Mouse (Mus musculus) CD4-positive, CD25-positive, alpha-beta regulatory T cell, adult 2 months (primary cell): Measurements from ENCODE around the gene Pnpla2.
"Not testable (repeated sequence)": the region's sequence is repeated elsewhere in the genome, so short reads cannot be mapped to it uniquely, and the experiment has no call there.

Experiments
- DNase-seq: peaks from one replicate; pipeline ENCODE4 v3.0.0-alpha.2; 2012; ENCODE audit warnings: low read depth, low spot score

The Pnpla2 gene

GRCm38 (mm10) chr7:141454967-141455551 lies at the start of gene Pnpla2:
TSS of gene Pnpla2 (plus strand) at chr7:141455198.
- peak; percentile 97 for DNase-seq

DNA sequence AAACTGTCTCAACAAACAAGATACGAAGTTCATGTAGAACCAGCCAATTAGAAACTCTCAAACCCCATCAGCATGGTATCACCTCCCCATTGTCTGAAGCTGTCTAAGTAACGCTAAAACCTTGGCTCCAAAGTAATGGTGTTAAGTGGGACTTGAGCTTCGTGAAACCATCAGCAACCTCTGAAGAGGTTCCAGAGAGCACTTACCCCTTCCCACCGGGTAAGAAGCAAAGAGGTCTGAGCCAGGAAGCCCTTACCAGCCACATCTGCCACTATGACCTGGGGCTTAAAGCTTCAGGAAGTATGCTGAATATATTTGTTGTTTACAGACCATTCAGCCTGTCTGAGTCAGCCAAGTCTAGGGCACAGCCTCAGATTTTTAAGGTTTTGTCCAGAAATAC lies 49.5 kb upstream of the Pnpla2 start:
- DNase-seq: no peak

GRCm38 (mm10) chr7:141407670-141408069 lies 47.3 kb upstream of the Pnpla2 start:
- not testable (repeated sequence) for DNase-seq

DNA sequence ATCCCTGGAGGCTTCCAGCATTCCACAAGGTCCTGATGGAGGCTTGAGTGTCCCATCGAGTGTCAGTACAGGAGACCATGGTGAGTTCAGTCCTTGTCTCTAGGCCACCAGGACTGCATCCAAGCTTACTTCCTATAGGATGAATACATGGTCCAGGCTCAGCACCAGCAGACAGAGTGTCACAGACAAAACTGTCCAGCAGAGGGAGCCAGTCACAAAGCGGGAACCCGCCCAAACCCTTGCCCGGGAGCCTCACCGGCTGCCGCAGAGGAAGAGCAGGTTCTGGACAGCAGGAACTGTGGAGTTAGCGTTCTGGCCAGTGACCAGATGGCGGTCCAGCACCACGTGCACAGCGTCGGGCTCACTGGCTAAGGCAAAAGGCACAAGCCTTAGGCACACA lies 46.2 kb upstream of the Pnpla2 start:
- peak; percentile 88 for DNase-seq

DNA sequence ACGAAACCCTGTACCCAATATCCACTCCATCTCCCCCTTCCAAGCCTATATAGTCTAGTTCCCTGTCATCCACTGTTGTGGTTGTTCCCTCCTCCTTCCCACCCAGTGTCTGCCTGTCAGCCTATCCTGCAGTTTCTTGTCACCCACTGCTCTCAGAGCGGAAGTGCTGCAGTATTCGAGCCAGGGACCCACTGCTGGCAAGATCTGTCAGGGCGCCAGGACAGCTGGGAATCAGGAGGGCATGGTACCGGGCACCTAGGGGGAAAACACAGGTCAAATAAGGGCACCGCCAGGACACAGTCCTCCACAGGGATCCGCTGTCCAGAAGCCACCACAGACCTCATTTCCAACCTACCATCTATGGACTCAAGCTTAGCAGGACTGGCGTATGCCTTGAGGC lies 44.4 kb upstream of the Pnpla2 start:
- DNase-seq: no peak

DNA sequence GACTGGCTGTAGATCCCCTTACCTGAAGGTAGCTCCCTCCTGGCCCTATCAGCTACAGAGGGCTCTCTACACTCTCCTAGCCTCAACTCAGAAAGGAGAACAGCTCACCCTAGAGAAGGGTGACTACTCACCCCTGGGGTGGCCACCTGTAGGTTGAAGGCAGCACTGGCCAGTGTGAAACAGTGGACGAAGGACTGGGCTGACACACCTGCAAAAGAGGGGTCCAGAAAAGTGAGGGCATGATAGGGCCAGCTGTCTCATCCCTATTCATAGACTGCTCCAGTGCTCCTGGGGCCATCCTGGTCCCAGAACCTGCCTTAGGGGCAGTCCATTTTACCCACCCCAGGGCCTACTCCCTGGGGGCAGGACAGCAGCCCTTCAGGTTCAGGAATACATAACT lies 43.3 kb upstream of the Pnpla2 start:
- no peak for DNase-seq

GRCm38 (mm10) chr7:141413331-141413730 lies 41.7 kb upstream of the Pnpla2 start:
- no peak for DNase-seq

- DNase-seq: peak; percentile 100
These were observed 41.0 kb upstream of the Pnpla2 start, which contains the start of gene Gatd1 for GRCm38 (mm10) chr7:141413809-141414584. TSS of gene Gatd1 (minus strand) at chr7:141414136.

- DNase-seq: no peak
These were observed 38.7 kb upstream of the Pnpla2 start for GRCm38 (mm10) chr7:141416144-141416841.

GRCm38 (mm10) chr7:141417731-141418681 lies 37.0 kb upstream of the Pnpla2 start:
- no peak for DNase-seq

- DNase-seq: no peak
These were observed 36.0 kb upstream of the Pnpla2 start for GRCm38 (mm10) chr7:141418970-141419369.

- no peak for DNase-seq
These were observed 34.8 kb upstream of the Pnpla2 start for GRCm38 (mm10) chr7:141420030-141420702.

GRCm38 (mm10) chr7:141423811-141424210 lies 31.2 kb upstream of the Pnpla2 start:
- DNase-seq: no peak

GRCm38 (mm10) chr7:141426948-141427730 lies 27.9 kb upstream of the Pnpla2 start:
- DNase-seq: no peak

- no peak for DNase-seq
These were observed 26.3 kb upstream of the Pnpla2 start for GRCm38 (mm10) chr7:141428701-141429100.

DNA sequence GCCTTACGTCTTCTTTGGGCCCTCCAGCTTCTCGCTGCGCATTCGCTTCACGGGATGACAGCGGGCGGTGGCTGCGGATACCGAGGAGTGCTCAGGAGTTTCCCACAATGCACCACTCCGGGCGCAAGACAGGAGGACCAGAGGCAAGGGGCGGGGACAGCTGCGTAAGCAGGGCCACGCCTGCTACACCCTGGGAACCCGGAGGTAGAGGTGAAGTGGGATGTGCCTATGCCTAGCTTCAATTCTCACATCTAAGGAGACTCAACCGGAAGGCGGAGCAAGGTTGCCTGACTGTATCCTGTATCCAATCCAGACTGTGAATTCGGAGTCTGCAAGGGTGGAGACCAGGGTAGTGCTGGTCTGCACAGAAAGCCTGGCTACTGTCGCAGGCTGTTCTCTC lies 25.7 kb upstream of the Pnpla2 start, which contains the start of gene Cend1:
TSS of gene Cend1 (minus strand) at position 182 of the 400 bp plus-strand sequence.
- DNase-seq: peak; percentile 59

GRCm38 (mm10) chr7:141429840-141430584 lies 25.0 kb upstream of the Pnpla2 start:
- no peak for DNase-seq

DNA sequence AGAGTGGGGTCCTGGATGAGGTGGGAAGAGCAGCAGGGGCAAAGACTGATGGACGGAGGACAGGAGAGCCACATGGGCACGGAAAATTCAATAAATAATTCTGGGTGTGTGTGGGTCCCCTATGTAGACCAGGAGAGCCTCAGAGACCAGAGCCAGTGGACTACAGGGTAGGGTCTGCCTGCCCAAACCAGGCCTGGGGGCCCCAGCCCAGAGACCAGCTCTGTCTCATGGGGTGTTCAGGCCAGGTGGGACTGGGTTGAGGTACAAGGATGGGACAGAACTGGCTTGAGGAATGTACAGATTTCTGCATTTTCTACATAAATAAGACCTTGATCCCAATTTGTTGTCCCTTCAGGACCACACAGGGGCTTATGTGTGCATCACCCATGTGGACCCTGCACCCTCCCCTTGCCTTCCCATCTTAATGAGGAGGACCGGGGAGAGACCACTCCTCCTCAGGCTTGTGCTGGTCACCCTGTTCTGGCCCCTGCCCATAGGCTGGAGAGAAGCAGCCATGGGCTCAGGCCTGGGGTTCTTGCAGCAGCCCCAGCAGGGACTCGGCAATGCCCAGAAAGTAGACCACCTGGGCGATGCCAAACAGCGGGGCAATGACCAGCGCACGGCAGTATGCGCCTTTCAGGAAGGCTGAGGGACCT lies 24.3 kb upstream of the Pnpla2 start:
- DNase-seq: no peak
